Mouse (Mus musculus) liver, adult 2 months (tissue): Measurements from ENCODE around the gene Ppan.

Experiments used
- CTCF ChIP-seq: fragments of 200-500 bp; IDR thresholded peaks from 2 replicates; pipeline ENCODE4 v1.5.1; 2011; ENCODE audit warnings: low read depth, low read length, control low read depth
- POLR2A ChIP-seq: fragments of 200-500 bp; IDR thresholded peaks from 2 replicates; pipeline ENCODE4 v1.6.1; 2011; ENCODE audit warnings: low read length, control low read depth; ENCODE audit not compliant: insufficient read depth; ENCODE audit errors: extremely low read depth

- TF ChIP-seq CTCF (peak; percentile 96), POLR2A (peak; percentile 62)
These were observed 10.6 kb downstream of the Ppan start, which contains the start of gene Eif3g for GRCm38 (mm10) chr9:20898511-20899073.
